ENCODE assay signal across 18 mouse cellular contexts in genomic region chr7:110950621-110950925, GRCm38 (mm10). TPM values are rescaled to one million over a fixed set of nuclear protein-coding genes. Genes with fewer than 3 reads are reported as not detected.
A peak's percentile ranks its signal among the peaks of the same experiment; 100 is the strongest.
DNase-seq lines count a peak whose midpoint lies in the region; ATAC-seq and TF ChIP-seq lines count a peak whose summit lies in the region.
"Had no signal": no experiment of that assay in that cellular context is flagged by ENCODE, and none has a peak within 500 bp of the region (broad histone marks: within the 10 kb centered on the region; RNA-seq: fewer than 3 reads in every experiment).

No protein-coding gene starts in this region.

- H3K27me3 ChIP-seq in forebrain, embryonic 10.5 days (ENCODE audit: poor library complexity, severe bottlenecking) = no peaks in the 10 kb centered on the region
- no peaks in the 10 kb centered on the region for H3K27me3 ChIP-seq in forebrain, embryonic 14.5 days (replicated peaks; ENCODE audit: control insufficient read depth, insufficient read depth, low read length)
- no peaks in the 10 kb centered on the region for H3K27me3 ChIP-seq in heart, postnatal 0 days (ENCODE audit: control insufficient read depth, insufficient read depth, low read length)
- no peaks in the 10 kb centered on the region for H3K27me3 ChIP-seq in megakaryocyte, embryonic 14.5 days (replicated peaks)
- H3K27me3 ChIP-seq: embryonic facial prominence, embryonic 13.5 days; forebrain, embryonic 15.5 days; hindbrain, embryonic 15.5 days had no signal

- no peak for TF ChIP-seq EP300 in heart, postnatal 0 days (IDR thresholded peaks at IDR 0.05; ENCODE audit: low read depth)

- 0 out of 2 replicates have a peak overlapping the region, but pooled peaks have one; percentile 25 for H3K27ac ChIP-seq in forebrain, embryonic 10.5 days
- H3K27ac ChIP-seq in forebrain, embryonic 14.5 days (ENCODE audit: low read depth, low read length) = no peak overlapping the region
- no peak overlapping the region for H3K27ac ChIP-seq in heart, postnatal 0 days (ENCODE audit: low read depth)
- H3K27ac ChIP-seq: embryonic facial prominence, embryonic 13.5 days; forebrain, embryonic 15.5 days; hindbrain, embryonic 15.5 days had no signal

- H3K9me3 ChIP-seq in forebrain, embryonic 10.5 days = no peaks in the 10 kb centered on the region
- H3K9me3 ChIP-seq in forebrain, embryonic 14.5 days (replicated peaks; ENCODE audit: control insufficient read depth, low read length) = no peaks in the 10 kb centered on the region
- no peaks in the 10 kb centered on the region for H3K9me3 ChIP-seq in heart, postnatal 0 days (replicated peaks; ENCODE audit: control insufficient read depth, low read length)
- H3K9me3 ChIP-seq in megakaryocyte, embryonic 14.5 days = no peaks in the 10 kb centered on the region
- H3K9me3 ChIP-seq: embryonic facial prominence, embryonic 13.5 days; forebrain, embryonic 15.5 days; hindbrain, embryonic 15.5 days had no signal

- H3K4me1 ChIP-seq in forebrain, embryonic 10.5 days = peaks cover 4% of the 10 kb centered on the region; the same call in 1 of the 2 replicates
- no peaks in the 10 kb centered on the region for H3K4me1 ChIP-seq in forebrain, embryonic 14.5 days (ENCODE audit: control insufficient read depth, insufficient read depth, low read length)
- no peaks in the 10 kb centered on the region for H3K4me1 ChIP-seq in heart, postnatal 0 days (ENCODE audit: control insufficient read depth, insufficient read depth)
- peaks cover 100% of the 10 kb centered on the region for H3K4me1 ChIP-seq in megakaryocyte, embryonic 14.5 days
- H3K4me1 ChIP-seq: embryonic facial prominence, embryonic 13.5 days; forebrain, embryonic 15.5 days; hindbrain, embryonic 15.5 days had no signal

- H3K4me3 ChIP-seq in forebrain, embryonic 10.5 days = no peak overlapping the region
- no peak overlapping the region for H3K4me3 ChIP-seq in forebrain, embryonic 14.5 days (ENCODE audit: low read depth, low read length)
- H3K4me3 ChIP-seq in heart, postnatal 0 days (ENCODE audit: low read depth, low read length) = no peak overlapping the region
- peak overlapping the region; percentile 69 for H3K4me3 ChIP-seq in megakaryocyte, embryonic 14.5 days (replicated peaks)
- H3K4me3 ChIP-seq: embryonic facial prominence, embryonic 13.5 days; forebrain, embryonic 15.5 days; hindbrain, embryonic 15.5 days had no signal

- intact Hi-C loops in heart, postnatal 10 days (cut with DNase I) = no loop called here

- no peak for DNase-seq in forebrain, embryonic 10.5 days (ENCODE audit: extremely low spot score, low spot score)
- DNase-seq in forebrain, embryonic 14.5 days (ENCODE audit: low spot score) = no peak
- peak; percentile 30 for DNase-seq in heart, postnatal 0 days (ENCODE audit: low spot score)
- no peak for DNase-seq in heart, postnatal 10 days
- DNase-seq in adrenal gland, postnatal 10 days = no peak
- DNase-seq: adrenal gland, adult 8-10 months; cerebellum, adult 11 months; cerebellum, adult 9-11 months; cerebellum, postnatal 36 days; gastrocnemius, postnatal 10 days; heart, postnatal 36 days had no signal

- ATAC-seq in forebrain, embryonic 14.5 days = no peak
- ATAC-seq in heart, postnatal 0 days (ENCODE audit: insufficient read depth, low read depth) = peak; percentile 40; the same call in 1 of the 2 replicates
- no peak for ATAC-seq in megakaryocyte, adult 5-6 weeks (ENCODE audit: poor library complexity, severe bottlenecking)
- ATAC-seq: forebrain, embryonic 15.5 days; intestine, embryonic 16.5 days had no signal

- H3K9ac ChIP-seq in forebrain, embryonic 14.5 days (ENCODE audit: low read length) = no peak overlapping the region
- no peak overlapping the region for H3K9ac ChIP-seq in heart, postnatal 0 days (replicated peaks; ENCODE audit: low read depth, low read length)
- H3K9ac ChIP-seq: embryonic facial prominence, embryonic 13.5 days; forebrain, embryonic 15.5 days; hindbrain, embryonic 15.5 days had no signal

- no peak overlapping the region for H3K4me2 ChIP-seq in forebrain, embryonic 14.5 days (ENCODE audit: low read length)
- H3K4me2 ChIP-seq in heart, postnatal 0 days (ENCODE audit: low read depth, low read length) = no peak overlapping the region
- H3K4me2 ChIP-seq: embryonic facial prominence, embryonic 13.5 days; forebrain, embryonic 15.5 days; hindbrain, embryonic 15.5 days had no signal

- no peak for TF ChIP-seq CTCF in heart, postnatal 0 days (IDR thresholded peaks at IDR 0.05; ENCODE audit: low read depth)

- no peaks in the 10 kb centered on the region for H3K36me3 ChIP-seq in forebrain, embryonic 10.5 days (replicated peaks)
- H3K36me3 ChIP-seq in forebrain, embryonic 14.5 days (ENCODE audit: control insufficient read depth, insufficient read depth, low read length) = no peaks in the 10 kb centered on the region
- no peaks in the 10 kb centered on the region for H3K36me3 ChIP-seq in heart, postnatal 0 days (replicated peaks; ENCODE audit: control insufficient read depth, insufficient read depth, low read length)
- peaks cover 99% of the 10 kb centered on the region for H3K36me3 ChIP-seq in megakaryocyte, embryonic 14.5 days (replicated peaks; ENCODE audit: low read length)
- H3K36me3 ChIP-seq: embryonic facial prominence, embryonic 13.5 days; forebrain, embryonic 15.5 days; hindbrain, embryonic 15.5 days had no signal

RNA-seq across cellular contexts. Expression of gene Mrvi1, which starts 31.7 kb away (rescaled TPM):
- polyA plus RNA-seq in forebrain, embryonic 10.5 days (2016; fragmentation: Nextera tagmentation; extraction: Ambion mirVana) = 0.87 and 1.2 TPM in 2 replicates
- polyA plus RNA-seq in forebrain, embryonic 14.5 days (2014; fragmentation: Nextera tagmentation; extraction: Ambion mirVana) = 0.58 and 1.3 TPM in 2 replicates
- total RNA-seq in heart, postnatal 0 days (2014; rRNA removed; ENCODE audit: low replicate concordance) = 6.5 and 7.6 TPM in 2 replicates
- 3.1 and 3.5 TPM in 2 replicates for polyA plus RNA-seq in heart, postnatal 0 days (2015; fragmentation: Nextera tagmentation; extraction: Ambion mirVana)
- total RNA-seq in heart, postnatal 10 days (2021) = 10 to 100 TPM; 13.5 to 15.5 TPM
- 142 and 149 TPM in 2 replicates for polyA plus RNA-seq in megakaryocyte, embryonic 14.5 days (2012; ENCODE audit: insufficient read depth, low replicate concordance)
- total RNA-seq in megakaryocyte, adult 5-6 weeks (2015) = 0.02 and 0.32 TPM in 2 replicates
- total RNA-seq in megakaryocyte, adult 5-6 weeks (2017) = 0.04 TPM in 1 of 2 replicates, not detected in the other
- total RNA-seq in adrenal gland, postnatal 10 days (2021) = 10 to 100 TPM; 13.6 to 13.9 TPM
- total RNA-seq: CH12.LX had no signal
